Mouse (Mus musculus) lung, postnatal 4 days (tissue): ENCODE results near the gene Tnip1.

ENCODE experiments used
- DNase-seq, 2 experiments: peaks; one replicate each; pipeline ENCODE4 v3.0.0; 2021

Tnip1 gene

GRCm38 (mm10) chr11:54871831-54872537 is 90.7 kb downstream of the Tnip1 start:
- no peak for DNase-seq

DNA sequence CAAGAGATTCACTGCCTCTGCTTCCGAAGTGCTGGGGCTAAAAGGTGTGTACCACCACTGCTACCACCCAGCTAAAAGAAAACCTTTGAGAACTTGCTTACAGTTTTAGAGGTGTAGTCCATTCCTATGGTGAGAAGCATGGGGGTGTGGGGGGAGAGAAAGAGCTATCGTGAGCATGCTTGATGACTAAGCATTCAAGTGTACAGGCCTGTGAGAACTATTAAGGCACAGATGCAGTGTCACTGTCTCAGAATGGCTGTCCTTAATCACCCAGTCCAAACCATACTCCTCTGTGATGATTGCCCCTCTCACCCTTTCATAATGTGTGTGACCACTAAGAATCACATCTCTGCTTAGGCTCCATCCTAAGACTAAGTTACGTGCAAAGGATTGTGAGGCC is 93.4 kb downstream of the Tnip1 start:
- DNase-seq = no peak

DNA sequence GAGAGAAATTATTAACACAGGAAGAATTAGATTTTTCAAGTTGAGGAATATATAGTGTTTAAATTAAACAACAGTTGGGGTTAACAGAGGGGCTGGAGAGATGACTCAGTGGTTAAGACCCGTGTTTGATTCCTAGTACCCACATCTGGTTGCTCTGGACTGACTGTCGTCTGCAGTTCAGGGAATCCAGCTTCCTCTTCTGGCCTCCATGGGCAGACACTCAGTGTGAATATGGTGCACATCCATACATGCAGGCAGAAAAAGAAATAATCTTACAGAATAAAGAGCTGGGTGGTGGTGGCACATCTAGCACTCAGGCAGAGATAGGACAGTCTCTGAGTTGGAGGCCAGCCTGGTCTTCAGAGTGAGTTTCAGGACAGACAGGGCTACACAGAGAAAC is 94.3 kb downstream of the Tnip1 start:
- DNase-seq = no peak

DNA sequence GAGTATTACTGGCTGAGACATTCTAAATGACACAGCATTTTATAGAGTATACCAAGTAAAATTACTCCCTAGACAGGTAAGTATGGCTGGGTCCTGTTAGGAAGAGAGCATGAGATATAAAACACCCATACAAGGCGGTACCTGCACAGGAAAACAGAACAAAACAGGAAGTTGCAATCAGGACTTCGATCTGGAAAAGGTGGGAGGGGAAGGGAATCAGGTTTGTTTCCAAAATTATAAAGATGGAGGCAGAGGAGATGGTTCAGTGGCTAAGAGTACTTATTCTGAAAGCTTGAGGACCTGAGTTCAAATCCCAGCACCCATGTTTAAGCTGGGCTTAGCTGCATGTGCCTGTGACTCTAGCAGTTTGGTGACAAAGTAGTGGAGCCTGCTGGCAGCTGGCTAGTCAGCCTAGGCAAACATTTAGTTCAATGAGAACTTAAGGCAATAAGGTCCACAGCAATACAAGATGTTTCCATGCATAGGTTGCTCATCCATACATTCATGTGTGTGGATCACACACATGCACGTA is 94.7 kb downstream of the Tnip1 start:
- no peak for DNase-seq

DNA sequence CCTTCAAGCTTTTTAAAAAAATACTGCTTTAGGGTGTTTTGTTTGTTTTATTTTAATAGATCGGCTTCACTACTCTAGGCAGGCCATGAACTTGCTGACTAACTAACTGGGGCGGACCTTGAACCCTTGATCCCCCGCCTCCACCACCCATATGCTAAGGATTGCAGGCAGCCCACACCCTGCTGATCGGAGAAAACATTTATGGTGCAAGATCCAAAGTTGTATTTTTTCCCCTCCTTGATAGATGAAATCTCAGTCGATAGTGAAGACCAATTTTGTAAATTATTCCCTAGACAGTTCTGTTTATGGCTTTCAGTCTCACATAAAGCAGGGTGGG is 95.7 kb downstream of the Tnip1 start:
- DNase-seq = no peak

DNA sequence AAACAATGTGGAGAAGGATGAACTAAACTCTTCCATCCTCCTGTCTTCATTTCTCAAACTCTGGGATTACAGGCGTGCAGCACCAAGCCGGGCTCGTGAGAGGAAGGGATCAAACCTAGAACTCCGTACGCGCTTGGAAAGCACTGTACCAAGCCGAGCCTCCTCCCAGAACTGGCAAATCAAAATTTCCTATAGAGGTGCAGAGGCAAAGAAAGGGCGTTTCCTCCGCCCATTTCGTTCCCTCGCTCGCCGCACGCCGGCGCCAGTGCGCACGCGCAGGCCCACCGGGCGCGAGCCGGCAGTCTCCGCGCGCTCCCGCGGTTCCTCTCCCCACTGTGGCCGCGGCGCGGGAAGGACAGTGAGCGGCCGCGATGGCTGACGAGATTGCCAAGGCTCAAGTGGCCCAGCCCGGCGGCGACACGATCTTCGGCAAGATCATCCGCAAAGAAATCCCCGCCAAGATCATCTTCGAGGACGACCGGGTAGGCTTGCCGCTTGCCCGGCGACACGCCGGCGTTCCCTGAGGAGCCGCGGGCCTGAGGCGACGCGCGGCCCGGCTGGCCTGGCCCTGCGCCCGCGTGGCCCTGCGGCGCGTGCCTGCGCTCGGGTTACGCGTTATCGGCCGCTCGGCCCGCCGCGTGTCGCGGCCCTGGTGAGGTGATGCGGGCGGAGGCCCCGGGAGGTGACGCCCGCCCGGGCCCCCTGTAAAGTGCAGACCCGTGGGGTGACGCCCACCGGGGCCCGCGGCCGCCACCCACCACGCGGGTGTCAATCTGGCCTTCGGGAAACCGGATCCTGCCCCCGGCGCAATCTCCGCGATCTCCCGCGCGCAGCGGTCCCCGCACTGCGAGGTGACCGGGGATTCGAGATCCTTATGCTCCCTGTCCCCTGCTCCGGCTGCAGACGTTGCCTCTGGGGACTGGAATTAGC is 96.3 kb downstream of the Tnip1 start, which contains the start of gene Hint1:
TSS of gene Hint1 (plus strand) at position 265 of the 930 bp plus-strand sequence.
- DNase-seq = peak; percentile 96

DNA sequence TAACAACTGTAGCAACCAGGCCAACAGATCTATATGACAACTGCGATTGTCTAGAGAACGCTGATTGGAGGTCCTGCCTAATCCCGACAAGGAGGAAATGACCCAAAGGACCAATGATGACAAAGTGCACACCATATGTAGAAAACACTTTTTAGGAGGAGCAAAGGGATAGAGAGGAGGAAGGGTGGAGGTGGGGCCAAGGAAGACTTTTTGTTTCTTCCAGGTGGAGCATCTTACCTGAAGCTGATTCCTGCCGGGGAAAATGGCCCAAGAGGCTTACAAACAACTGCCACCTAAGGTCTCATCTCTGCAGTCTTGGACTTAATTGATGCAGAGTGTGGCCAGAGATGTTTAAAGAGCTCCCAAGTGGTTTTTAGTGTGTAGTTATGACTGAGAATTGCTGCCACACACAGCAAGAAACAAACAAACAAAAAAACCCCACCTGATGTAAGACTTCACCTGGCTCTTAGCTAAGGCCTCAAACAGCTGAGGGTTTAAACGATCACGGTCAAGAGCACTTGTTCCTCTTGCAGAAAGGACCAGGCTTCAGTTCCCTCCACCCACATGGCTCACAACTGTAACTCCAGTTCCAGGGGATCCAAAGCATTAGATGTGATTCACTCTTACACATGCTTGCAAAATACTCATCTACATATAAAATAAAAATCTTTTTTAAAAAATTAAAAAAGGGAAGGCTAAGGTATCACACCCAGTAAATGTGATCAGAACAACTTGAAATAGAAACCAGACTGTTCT is 97.2 kb downstream of the Tnip1 start:
- DNase-seq = no peak

DNA sequence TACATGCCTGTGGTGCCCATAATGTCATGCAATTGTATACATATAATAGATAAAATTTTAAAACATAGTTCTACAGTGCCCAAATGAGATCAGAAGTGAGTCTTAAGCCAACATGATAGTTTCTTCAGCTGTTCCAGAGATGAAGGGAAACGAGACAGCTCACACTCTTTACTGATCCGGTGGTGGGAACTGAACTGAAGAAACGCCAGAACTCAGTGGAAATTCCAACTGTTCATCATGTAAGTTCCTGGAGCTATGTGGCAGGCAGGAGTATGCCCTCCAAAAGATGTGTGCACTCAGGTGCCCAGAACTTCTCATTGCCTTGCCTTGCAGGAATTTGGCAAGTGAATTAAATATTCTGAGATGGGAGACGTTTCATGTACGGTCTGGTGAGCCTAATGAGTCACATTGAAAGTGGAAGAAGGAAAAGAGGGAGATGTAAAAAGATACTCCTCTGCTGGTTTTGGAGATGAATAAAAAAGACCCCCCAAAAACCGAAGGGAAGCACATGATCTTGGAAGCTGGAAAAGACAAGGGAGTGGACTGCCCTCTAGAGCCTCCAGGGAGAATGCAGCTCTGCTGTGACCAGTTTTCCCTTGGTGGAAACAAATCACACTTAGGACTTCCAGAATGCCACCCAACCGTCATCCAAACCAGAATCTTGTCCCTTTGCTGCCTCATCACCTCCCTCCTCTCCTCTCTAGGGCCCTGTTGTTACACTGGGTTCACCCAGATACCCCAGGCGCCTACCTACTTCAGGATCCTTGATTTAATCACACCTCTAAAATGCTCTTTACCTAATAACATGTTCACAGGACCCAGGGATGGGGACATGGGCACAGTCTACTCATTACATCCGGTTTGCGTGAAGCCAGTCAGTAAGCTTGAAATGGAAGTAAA is 99.8 kb downstream of the Tnip1 start:
- peak; percentile 39 to 73 for DNase-seq

DNA sequence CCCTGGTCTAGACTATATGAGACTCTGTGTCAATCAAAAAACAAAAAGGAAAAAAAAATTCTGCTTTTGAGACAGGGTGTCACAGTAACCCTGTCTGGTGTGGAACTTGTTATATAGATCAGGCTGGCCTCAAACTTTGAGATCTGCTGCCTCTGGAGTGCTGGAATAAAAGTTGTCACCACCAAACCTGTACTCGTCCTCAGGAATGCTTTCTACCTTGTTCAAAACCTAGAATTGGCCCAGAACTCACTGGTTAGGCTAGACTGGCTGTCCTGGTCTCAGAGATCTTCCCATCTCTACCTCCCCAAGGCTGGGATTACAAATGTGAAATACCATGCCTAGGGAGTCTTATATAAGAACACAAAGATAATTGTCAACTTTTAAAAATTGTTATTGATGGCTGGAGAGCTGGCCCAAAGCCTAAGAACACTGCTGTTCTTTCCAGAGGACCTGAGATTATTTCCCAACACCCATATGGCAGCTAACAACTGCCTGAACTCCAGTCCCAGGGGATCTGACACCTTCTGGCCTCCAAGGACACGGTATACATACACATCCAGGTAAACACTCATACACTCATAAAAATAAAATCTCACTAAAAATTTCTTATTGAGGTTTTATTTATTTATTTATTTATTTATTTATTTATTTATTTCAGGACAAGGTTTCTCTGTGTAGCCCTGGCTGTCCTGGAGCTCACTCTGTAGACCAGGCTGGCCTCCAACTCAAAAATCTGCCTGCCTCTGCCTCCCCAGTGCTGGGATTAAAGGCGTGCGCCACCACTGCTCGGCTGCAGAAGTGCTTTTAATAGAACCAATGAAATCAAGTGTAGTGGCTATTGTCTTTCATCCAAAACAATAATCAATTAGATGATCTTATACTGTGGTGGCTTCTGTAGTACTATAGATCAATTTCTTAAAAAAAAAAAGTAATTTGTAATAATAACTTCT is 101.0 kb downstream of the Tnip1 start:
- no peak for DNase-seq
